Mouse (Mus musculus) spleen, adult 2 months (tissue): ENCODE measurements around the gene Lysmd4.

Experiments
- CTCF ChIP-seq: fragments of 200-500 bp; IDR thresholded peaks from 2 replicates; pipeline ENCODE4 v1.5.1; 2011; ENCODE audit warnings: mild to moderate bottlenecking, inconsistent platforms; ENCODE audit not compliant: insufficient read depth, insufficient read length, insufficient replicate concordance; ENCODE audit errors: extremely low read depth
- POLR2A ChIP-seq: fragments of 200-500 bp; IDR thresholded peaks from 2 replicates; pipeline ENCODE4 v1.6.1; 2011; ENCODE audit warnings: low read depth, low read length, inconsistent platforms

DNA sequence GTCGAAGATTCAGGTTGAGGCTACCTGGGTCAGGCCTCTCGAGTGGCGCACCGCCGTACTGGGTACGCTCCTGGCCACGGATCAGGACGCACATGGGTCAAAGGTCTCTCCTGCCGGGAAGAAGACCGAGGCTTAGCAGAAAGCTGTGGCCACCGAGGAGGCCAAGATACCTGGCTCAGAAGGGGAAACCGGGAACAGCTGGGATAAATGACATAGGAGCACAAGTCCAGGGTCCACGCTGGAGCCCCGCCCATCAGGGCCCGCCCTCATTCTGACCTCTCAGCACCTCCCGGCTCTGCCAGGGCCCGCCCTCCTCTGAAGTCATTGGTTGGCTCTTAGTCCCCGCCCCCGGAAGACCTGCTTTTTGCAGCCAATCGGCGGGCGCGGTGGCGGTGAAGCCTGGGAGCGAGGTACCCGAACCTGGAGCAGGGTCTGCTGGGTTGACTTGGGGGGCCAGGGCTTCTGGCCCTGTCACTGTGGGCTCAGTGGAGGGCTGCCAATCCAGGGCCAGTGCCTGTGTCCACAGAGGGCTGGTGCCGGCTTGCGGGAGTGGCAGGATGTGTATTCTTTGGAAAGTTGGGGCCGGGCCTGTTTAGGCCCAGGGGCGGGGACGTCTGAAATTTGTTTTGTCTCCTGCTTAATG lies at the start of gene Lysmd4:
- TF ChIP-seq CTCF (no peak), POLR2A (no peak; the same call in 1 of the 2 replicates)
